Mouse (Mus musculus) ES-Bruce4 (cell line): ENCODE data around the gene Marf1. TPM values are rescaled to one million over a fixed set of nuclear protein-coding genes. Genes with fewer than 3 reads are reported as not detected.

Experiments
- H3K27ac ChIP-seq: 2 replicates; pipeline ENCODE4 v1.5.1; 2012; ENCODE audit warnings: low read length, inconsistent platforms; ENCODE audit not compliant: insufficient read depth
- H3K27me3 ChIP-seq: 2 replicates; pipeline ENCODE4 v1.6.1; 2012; ENCODE audit warnings: mild to moderate bottlenecking, low read length, inconsistent platforms; ENCODE audit not compliant: control insufficient read depth, poor library complexity, insufficient read depth, severe bottlenecking
- H3K36me3 ChIP-seq: 2 replicates; pipeline ENCODE4 v1.6.1; 2012; ENCODE audit warnings: inconsistent platforms, mild to moderate bottlenecking, low read length, moderate library complexity; ENCODE audit not compliant: control insufficient read depth, poor library complexity, insufficient read depth, severe bottlenecking
- H3K4me1 ChIP-seq: one replicate; pipeline ENCODE4 v1.8.1; 2011; ENCODE audit warnings: low read length; ENCODE audit not compliant: control insufficient read depth, insufficient read depth
- H3K4me3 ChIP-seq: 2 replicates; pipeline ENCODE4 v1.5.1; 2011; ENCODE audit warnings: low read depth, mild to moderate bottlenecking, low read length
- H3K9ac ChIP-seq: 2 replicates; pipeline ENCODE4 v1.6.1; 2012; ENCODE audit warnings: low read depth, mild to moderate bottlenecking, inconsistent platforms; ENCODE audit not compliant: poor library complexity, severe bottlenecking
- H3K9me3 ChIP-seq: replicated peaks from 2 replicates; pipeline ENCODE4 v1.6.1; 2012; ENCODE audit warnings: mild to moderate bottlenecking, low read length, inconsistent platforms; ENCODE audit not compliant: control insufficient read depth, poor library complexity, insufficient read depth, severe bottlenecking
- CTCF ChIP-seq: IDR thresholded peaks from one replicate; pipeline ENCODE4 v1.8.1; 2011; ENCODE audit warnings: low read depth, low read length
- EP300 ChIP-seq: IDR thresholded peaks from 2 replicates; pipeline ENCODE4 v1.6.1; 2011; ENCODE audit warnings: low read depth, low read length; ENCODE audit not compliant: insufficient read depth
- POLR2A ChIP-seq: IDR thresholded peaks from one replicate; pipeline ENCODE4 v1.8.1; 2011; ENCODE audit warnings: low read length; ENCODE audit not compliant: insufficient read depth
- polyA plus RNA-seq: library from polyadenylated mRNA; stranded (reverse); fragments of >200 nt; gene quantifications from 2 replicates; pipeline ENCODE4 v1.2.4, GENCODE M21; 2011; ENCODE audit warnings: low read depth; ENCODE audit not compliant: missing spikeins, insufficient read depth, insufficient read length

The Marf1 gene
- 68.6 and 72.3 TPM in 2 replicates for polyA plus RNA-seq

DNA sequence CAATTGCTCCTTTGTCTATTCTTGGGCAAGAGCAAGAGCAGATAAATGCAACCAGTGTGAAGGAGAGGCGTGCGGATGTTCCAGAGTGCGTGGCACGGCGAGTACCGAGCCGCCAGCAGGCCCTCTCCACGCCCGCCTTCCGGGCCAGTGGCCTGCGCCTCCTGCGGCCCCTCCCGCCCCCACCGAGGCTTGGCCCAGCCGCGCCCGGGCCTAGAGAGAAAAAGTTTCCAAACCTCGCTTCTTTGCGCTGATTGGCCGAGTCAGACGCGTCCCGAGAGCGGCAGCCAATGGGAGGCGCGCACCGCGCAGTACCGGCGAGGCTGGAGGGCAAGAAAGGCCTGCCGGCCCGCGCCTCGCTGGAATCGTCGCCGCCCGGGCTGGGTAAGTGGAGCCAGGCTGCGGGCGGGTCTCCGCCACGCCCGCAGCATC, at the start of gene Marf1, which contains the start of gene Nde1:
TSS of gene Marf1 (minus strand) at position 364 of the 429 bp plus-strand sequence.
TSS of gene Nde1 (plus strand) at position 288 of the 429 bp plus-strand sequence.
- no peaks in the 10 kb centered on the region for H3K9me3 ChIP-seq
- no peak for TF ChIP-seq EP300
- TF ChIP-seq CTCF = no peak
- TF ChIP-seq POLR2A = peak; percentile 64
- peak within 1 kb of the TSS; percentile 83 for H3K9ac ChIP-seq
- no peaks in the 10 kb centered on the region for H3K27me3 ChIP-seq
- peaks cover 3% of the 10 kb centered on the region; the same call in 1 of the 2 replicates for H3K36me3 ChIP-seq
- H3K27ac ChIP-seq = peak within 1 kb of the TSS; percentile 85
- peaks cover 2% of the 10 kb centered on the region for H3K4me1 ChIP-seq
- peak within 1 kb of the TSS; percentile 85 for H3K4me3 ChIP-seq

DNA sequence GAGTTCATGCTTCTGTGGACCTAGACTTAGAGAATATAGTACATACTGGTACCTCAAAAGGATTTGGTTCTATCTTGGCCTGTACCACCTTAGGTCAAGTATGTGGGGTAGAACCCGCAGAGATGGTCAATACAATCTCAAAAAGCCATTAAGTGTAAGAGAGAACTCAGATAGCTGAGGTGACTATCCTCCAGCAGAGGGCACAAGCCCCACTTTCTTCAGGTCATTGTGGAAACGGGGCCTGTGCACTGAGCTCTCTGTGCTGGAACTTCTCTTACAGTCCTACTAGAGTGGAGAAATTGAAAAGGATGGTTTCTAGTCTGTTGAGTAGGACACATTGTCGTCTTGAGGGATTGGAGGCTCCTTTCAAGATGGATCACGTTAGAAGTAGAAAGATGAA, 35.6 kb upstream of the Marf1 start:
- Histone ChIP-seq H3K4me1 (no peaks in the 10 kb centered on the region), H3K9me3 (no peaks in the 10 kb centered on the region), H3K4me3 (no peak overlapping the region), H3K36me3 (no peaks in the 10 kb centered on the region), H3K27ac (no peak overlapping the region), H3K9ac (no peak overlapping the region), H3K27me3 (no peaks in the 10 kb centered on the region)
- no peak for TF ChIP-seq POLR2A
- no peak for TF ChIP-seq EP300
- TF ChIP-seq CTCF = peak; percentile 16

DNA sequence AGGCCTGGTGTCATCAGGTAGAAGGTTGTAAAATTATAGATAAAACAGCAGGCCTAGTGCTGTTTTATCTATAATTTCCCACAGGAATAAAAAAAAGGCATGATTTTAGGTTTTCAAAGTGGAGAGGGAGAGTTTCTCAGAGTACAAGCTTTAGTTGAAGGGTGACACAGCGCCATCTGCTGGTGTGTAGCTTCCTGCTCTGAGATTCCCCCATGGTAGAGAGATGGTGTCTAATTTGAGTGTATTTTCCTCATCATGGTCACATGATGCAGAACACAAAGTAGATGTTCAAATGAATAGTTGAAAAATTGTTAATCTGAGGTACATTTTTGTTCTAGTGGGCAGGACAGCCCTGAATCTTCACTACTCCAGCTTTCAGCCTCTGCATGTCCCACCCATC, 32.3 kb upstream of the Marf1 start:
- no peaks in the 10 kb centered on the region for H3K4me1 ChIP-seq
- H3K4me3 ChIP-seq = no peak overlapping the region
- H3K27me3 ChIP-seq = no peaks in the 10 kb centered on the region
- H3K36me3 ChIP-seq = peaks cover 22% of the 10 kb centered on the region
- no peak overlapping the region for H3K27ac ChIP-seq
- TF ChIP-seq EP300 (no peak), CTCF (no peak), POLR2A (no peak)
- no peaks in the 10 kb centered on the region for H3K9me3 ChIP-seq
- H3K9ac ChIP-seq = no peak overlapping the region

DNA sequence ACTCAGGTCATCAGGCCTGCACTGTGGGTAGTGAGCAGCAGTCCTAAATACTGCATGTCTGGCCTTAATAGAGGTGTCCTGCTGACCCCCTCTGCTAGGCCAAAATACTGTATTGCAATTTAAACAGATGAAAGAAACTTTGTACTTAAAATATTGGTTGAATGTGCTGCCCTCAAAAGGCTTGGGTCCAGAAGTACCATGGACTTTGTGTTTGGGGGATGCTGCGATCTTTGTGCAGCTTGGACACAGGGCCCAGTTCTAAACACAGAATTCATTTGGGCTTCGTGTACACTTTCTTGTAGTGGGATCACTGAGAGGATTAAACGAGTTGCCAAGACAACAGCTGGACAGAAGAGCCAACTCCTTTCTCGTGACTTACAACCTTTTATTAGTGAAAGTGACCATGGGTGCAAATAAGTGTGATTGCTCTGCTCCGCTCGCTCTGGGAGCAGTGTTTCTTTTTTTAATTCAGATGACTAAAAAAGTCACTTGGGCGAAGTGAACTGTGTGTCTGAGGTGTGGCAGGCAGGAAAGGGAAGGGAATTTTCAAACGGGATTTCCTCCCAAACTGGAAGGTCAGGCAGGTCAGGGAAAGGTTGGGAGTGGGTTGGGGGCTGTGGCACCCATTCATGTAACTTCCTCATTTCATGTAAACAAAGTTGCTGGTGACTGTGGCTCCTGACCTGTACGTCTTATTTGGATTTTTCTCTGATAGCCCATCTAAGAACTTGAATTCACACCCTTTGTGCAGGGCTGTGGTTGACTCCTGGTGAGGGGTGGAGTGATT, 31.2 kb upstream of the Marf1 start:
- no peaks in the 10 kb centered on the region for H3K27me3 ChIP-seq
- no peaks in the 10 kb centered on the region for H3K9me3 ChIP-seq
- no peak overlapping the region for H3K9ac ChIP-seq
- H3K27ac ChIP-seq = peak overlapping the region; percentile 37
- no peak for TF ChIP-seq POLR2A
- no peak for TF ChIP-seq CTCF
- no peaks in the 10 kb centered on the region for H3K4me1 ChIP-seq
- H3K36me3 ChIP-seq = peaks cover 33% of the 10 kb centered on the region
- H3K4me3 ChIP-seq = no peak overlapping the region

DNA sequence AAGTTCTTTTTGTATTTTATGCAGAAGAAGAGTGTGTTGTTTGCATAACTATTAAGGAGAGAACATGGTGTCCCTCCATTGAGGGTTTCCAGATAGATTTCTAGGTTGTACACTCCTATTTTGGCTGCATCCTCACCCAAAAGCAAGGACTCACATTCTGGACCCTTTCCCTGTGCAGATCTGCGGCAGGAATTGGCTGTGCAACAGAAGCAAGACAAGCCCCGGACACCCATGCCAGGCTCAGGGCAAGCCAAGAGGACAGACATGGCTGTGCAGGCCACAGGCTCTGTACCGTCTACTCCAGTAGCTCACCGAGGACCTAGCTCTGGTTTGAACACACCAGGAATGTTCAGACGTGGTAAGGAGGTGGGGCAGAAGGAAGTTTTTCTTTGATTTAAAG, 22.4 kb upstream of the Marf1 start:
- Histone ChIP-seq H3K9me3 (no peaks in the 10 kb centered on the region), H3K36me3 (peaks cover 92% of the 10 kb centered on the region)
- TF ChIP-seq EP300 (no peak), CTCF (no peak), POLR2A (no peak)

DNA sequence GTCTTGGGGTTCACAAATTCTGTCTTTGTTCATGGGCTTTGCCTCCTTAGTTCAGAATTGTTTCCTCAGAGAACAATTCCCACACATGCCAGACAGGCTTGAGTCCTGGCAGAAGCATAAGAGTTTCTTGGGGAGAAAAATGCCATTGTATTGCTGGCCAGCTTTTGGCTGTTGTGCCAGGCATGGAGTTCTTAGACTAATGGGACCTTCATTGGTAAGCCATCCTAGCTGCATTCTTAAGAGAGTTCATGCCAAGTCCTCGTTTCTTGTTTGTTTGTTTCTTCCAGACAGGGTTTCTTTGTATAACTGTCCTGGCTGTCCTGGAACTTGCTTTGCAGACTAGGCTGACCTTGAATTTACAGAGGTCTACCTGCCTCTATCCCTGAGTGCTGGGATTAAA, 20.7 kb upstream of the Marf1 start:
- Histone ChIP-seq H3K27ac (no peak overlapping the region), H3K9ac (no peak overlapping the region), H3K9me3 (no peaks in the 10 kb centered on the region), H3K27me3 (no peaks in the 10 kb centered on the region), H3K36me3 (peaks cover 93% of the 10 kb centered on the region), H3K4me3 (no peak overlapping the region), H3K4me1 (no peaks in the 10 kb centered on the region)
- no peak for TF ChIP-seq POLR2A
- TF ChIP-seq EP300 = no peak
- TF ChIP-seq CTCF = no peak

More for the DNA sequence above, 22.4 kb upstream of the Marf1 start:
- no peak overlapping the region for H3K9ac ChIP-seq
- no peak overlapping the region for H3K4me3 ChIP-seq
- H3K4me1 ChIP-seq = no peaks in the 10 kb centered on the region
- H3K27me3 ChIP-seq = no peaks in the 10 kb centered on the region
- no peak overlapping the region for H3K27ac ChIP-seq
